Mouse (Mus musculus): Measurements from ENCODE around the gene Hes3. TPM values are rescaled to one million over a fixed set of nuclear protein-coding genes. Genes with fewer than 3 reads are reported as not detected.

Hes3 gene
- polyA plus RNA-seq, 1 experiment, result not detected

- H3K9me3 ChIP-seq (replicated peaks; ENCODE audit: control insufficient read depth, insufficient read depth, low read length, poor library complexity, severe bottlenecking), result no peaks in the 10 kb centered on the region
- peak overlapping the region; percentile 15 for H3K4me3 ChIP-seq (ENCODE audit: low read depth, low read length)
- H3K36me3 ChIP-seq (ENCODE audit: control insufficient read depth, insufficient read depth, low read length, poor library complexity, severe bottlenecking), result no peaks in the 10 kb centered on the region
- H3K4me1 ChIP-seq (ENCODE audit: control insufficient read depth, insufficient read depth, low read length), result peaks cover 3% of the 10 kb centered on the region
- peak overlapping the region; percentile 7; the same call in 1 of the 2 replicates for H3K9ac ChIP-seq (ENCODE audit: low read depth, poor library complexity, severe bottlenecking)
- H3K27me3 ChIP-seq (ENCODE audit: control insufficient read depth, insufficient read depth, low read length, poor library complexity, severe bottlenecking), result 0 out of 2 replicates have a peak, but pooled peaks cover 2% of the 10 kb centered on the region
- H3K27ac ChIP-seq (ENCODE audit: insufficient read depth, low read length), result no peak overlapping the region
- no peak for TF ChIP-seq CTCF (IDR thresholded peaks at IDR 0.05; ENCODE audit: low read depth, low read length)
- TF ChIP-seq EP300 (IDR thresholded peaks at IDR 0.05; ENCODE audit: insufficient read depth, low read depth, low read length), result no peak
- TF ChIP-seq POLR2A (IDR thresholded peaks at IDR 0.05; ENCODE audit: insufficient read depth, low read length), result no peak
These were observed 8.7 kb downstream of the Hes3 start for GRCm38 (mm10) chr4:152282721-152283120.

GRCm38 (mm10) chr4:152281601-152282000 is 9.9 kb downstream of the Hes3 start:
- H3K9ac ChIP-seq (ENCODE audit: low read depth, poor library complexity, severe bottlenecking), result no peak overlapping the region

GRCm38 (mm10) chr4:152278986-152279385 is 12.5 kb downstream of the Hes3 start:
- TF ChIP-seq EP300 (IDR thresholded peaks at IDR 0.05; ENCODE audit: insufficient read depth, low read depth, low read length), result no peak
- TF ChIP-seq POLR2A (IDR thresholded peaks at IDR 0.05; ENCODE audit: insufficient read depth, low read length), result no peak
- TF ChIP-seq CTCF (IDR thresholded peaks at IDR 0.05; ENCODE audit: low read depth, low read length), result no peak
- Histone ChIP-seq H3K27ac (ENCODE audit: insufficient read depth, low read length) (no peak overlapping the region), H3K27me3 (ENCODE audit: control insufficient read depth, insufficient read depth, low read length, poor library complexity, severe bottlenecking) (0 out of 2 replicates have a peak, but pooled peaks cover 2% of the 10 kb centered on the region), H3K4me1 (ENCODE audit: control insufficient read depth, insufficient read depth, low read length) (peaks cover 4% of the 10 kb centered on the region), H3K36me3 (ENCODE audit: control insufficient read depth, insufficient read depth, low read length, poor library complexity, severe bottlenecking) (no peaks in the 10 kb centered on the region), H3K9ac (ENCODE audit: low read depth, poor library complexity, severe bottlenecking) (no peak overlapping the region), H3K4me3 (ENCODE audit: low read depth, low read length) (no peak overlapping the region), H3K9me3 (replicated peaks; ENCODE audit: control insufficient read depth, insufficient read depth, low read length, poor library complexity, severe bottlenecking) (no peaks in the 10 kb centered on the region)

More at GRCm38 (mm10) chr4:152281601-152282000, 9.9 kb downstream of the Hes3 start:
- Histone ChIP-seq H3K4me3 (ENCODE audit: low read depth, low read length) (no peak overlapping the region), H3K36me3 (ENCODE audit: control insufficient read depth, insufficient read depth, low read length, poor library complexity, severe bottlenecking) (no peaks in the 10 kb centered on the region), H3K27me3 (ENCODE audit: control insufficient read depth, insufficient read depth, low read length, poor library complexity, severe bottlenecking) (0 out of 2 replicates have a peak, but pooled peaks cover 2% of the 10 kb centered on the region), H3K9me3 (replicated peaks; ENCODE audit: control insufficient read depth, insufficient read depth, low read length, poor library complexity, severe bottlenecking) (no peaks in the 10 kb centered on the region), H3K4me1 (ENCODE audit: control insufficient read depth, insufficient read depth, low read length) (peaks cover 2% of the 10 kb centered on the region), H3K27ac (ENCODE audit: insufficient read depth, low read length) (no peak overlapping the region)
- TF ChIP-seq EP300 (IDR thresholded peaks at IDR 0.05; ENCODE audit: insufficient read depth, low read depth, low read length), result no peak
- TF ChIP-seq POLR2A (IDR thresholded peaks at IDR 0.05; ENCODE audit: insufficient read depth, low read length), result no peak
- TF ChIP-seq CTCF (IDR thresholded peaks at IDR 0.05; ENCODE audit: low read depth, low read length), result no peak

- Histone ChIP-seq H3K27me3 (ENCODE audit: control insufficient read depth, insufficient read depth, low read length, poor library complexity, severe bottlenecking) (0 out of 2 replicates have a peak, but pooled peaks cover 2% of the 10 kb centered on the region), H3K9ac (ENCODE audit: low read depth, poor library complexity, severe bottlenecking) (no peak overlapping the region), H3K36me3 (ENCODE audit: control insufficient read depth, insufficient read depth, low read length, poor library complexity, severe bottlenecking) (no peaks in the 10 kb centered on the region), H3K4me1 (ENCODE audit: control insufficient read depth, insufficient read depth, low read length) (peaks cover 4% of the 10 kb centered on the region), H3K27ac (ENCODE audit: insufficient read depth, low read length) (no peak overlapping the region), H3K9me3 (replicated peaks; ENCODE audit: control insufficient read depth, insufficient read depth, low read length, poor library complexity, severe bottlenecking) (no peaks in the 10 kb centered on the region), H3K4me3 (ENCODE audit: low read depth, low read length) (no peak overlapping the region)
- TF ChIP-seq POLR2A (IDR thresholded peaks at IDR 0.05; ENCODE audit: insufficient read depth, low read length) (no peak), CTCF (IDR thresholded peaks at IDR 0.05; ENCODE audit: low read depth, low read length) (peak; percentile 55)
These were observed 13.5 kb downstream of the Hes3 start for GRCm38 (mm10) chr4:152277916-152278315.

- H3K27ac ChIP-seq (ENCODE audit: insufficient read depth, low read length), result no peak overlapping the region
- H3K27me3 ChIP-seq (ENCODE audit: control insufficient read depth, insufficient read depth, low read length, poor library complexity, severe bottlenecking), result no peaks in the 10 kb centered on the region
- H3K4me3 ChIP-seq (ENCODE audit: low read depth, low read length), result no peak overlapping the region
- no peaks in the 10 kb centered on the region for H3K36me3 ChIP-seq (ENCODE audit: control insufficient read depth, insufficient read depth, low read length, poor library complexity, severe bottlenecking)
- no peaks in the 10 kb centered on the region for H3K9me3 ChIP-seq (replicated peaks; ENCODE audit: control insufficient read depth, insufficient read depth, low read length, poor library complexity, severe bottlenecking)
- H3K4me1 ChIP-seq (ENCODE audit: control insufficient read depth, insufficient read depth, low read length), result peaks cover 4% of the 10 kb centered on the region
- TF ChIP-seq POLR2A (IDR thresholded peaks at IDR 0.05; ENCODE audit: insufficient read depth, low read length), result no peak
- 0 out of 2 replicates have a peak, but pooled peaks have one; percentile 55 for TF ChIP-seq EP300 (IDR thresholded peaks at IDR 0.05; ENCODE audit: insufficient read depth, low read depth, low read length)
- peak; percentile 97 for TF ChIP-seq CTCF (IDR thresholded peaks at IDR 0.05; ENCODE audit: low read depth, low read length)
- H3K9ac ChIP-seq (ENCODE audit: low read depth, poor library complexity, severe bottlenecking), result no peak overlapping the region
These were observed 14.8 kb downstream of the Hes3 start for GRCm38 (mm10) chr4:152276389-152277347.

GRCm38 (mm10) chr4:152274681-152275131 is 16.8 kb downstream of the Hes3 start:
- Histone ChIP-seq H3K4me3 (ENCODE audit: low read depth, low read length) (peak overlapping the region; percentile 69), H3K27me3 (ENCODE audit: control insufficient read depth, insufficient read depth, low read length, poor library complexity, severe bottlenecking) (no peaks in the 10 kb centered on the region), H3K4me1 (ENCODE audit: control insufficient read depth, insufficient read depth, low read length) (peaks cover 4% of the 10 kb centered on the region), H3K27ac (ENCODE audit: insufficient read depth, low read length) (no peak overlapping the region), H3K9me3 (replicated peaks; ENCODE audit: control insufficient read depth, insufficient read depth, low read length, poor library complexity, severe bottlenecking) (no peaks in the 10 kb centered on the region), H3K36me3 (ENCODE audit: control insufficient read depth, insufficient read depth, low read length, poor library complexity, severe bottlenecking) (no peaks in the 10 kb centered on the region), H3K9ac (ENCODE audit: low read depth, poor library complexity, severe bottlenecking) (peak overlapping the region; percentile 86)
- TF ChIP-seq EP300 (IDR thresholded peaks at IDR 0.05; ENCODE audit: insufficient read depth, low read depth, low read length), result no peak
